Mouse (Mus musculus) myocyte (in vitro differentiated cells): ENCODE results near the gene St6galnac6. TPM values are rescaled to one million over a fixed set of nuclear protein-coding genes. Genes with fewer than 3 reads are reported as not detected.

Source experiments
- H3K27me3 ChIP-seq: one replicate; pipeline ENCODE4 v1.6.1; 2011; ENCODE audit not compliant: control insufficient read depth, insufficient read depth, insufficient read length
- H3K36me3 ChIP-seq: one replicate; pipeline ENCODE4 v1.6.1; 2011; ENCODE audit not compliant: control insufficient read depth, insufficient read depth
- H3K4me2 ChIP-seq: one replicate; pipeline ENCODE4 v1.6.1; 2011; ENCODE audit warnings: low read depth, control low read depth
- H3K4me3 ChIP-seq: one replicate; pipeline ENCODE4 v1.5.1; 2011; ENCODE audit warnings: mild to moderate bottlenecking, control low read depth, moderate library complexity
- H3K79me2 ChIP-seq: one replicate; pipeline ENCODE4 v1.6.1; 2011; ENCODE audit not compliant: control insufficient read depth, insufficient read depth
- H3ac ChIP-seq: one replicate; pipeline ENCODE4 v1.6.1; 2011; ENCODE audit not compliant: control insufficient read depth, insufficient read length
- CEBPB ChIP-seq: IDR thresholded peaks from 2 replicates; pipeline ENCODE4 v1.6.1; 2011; ENCODE audit warnings: mild to moderate bottlenecking, moderate library complexity; ENCODE audit not compliant: poor library complexity, insufficient read depth, severe bottlenecking
- E2F4 ChIP-seq: IDR thresholded peaks from one replicate; pipeline ENCODE4 v1.6.1; 2011; ENCODE audit warnings: mild to moderate bottlenecking, control low read depth, moderate library complexity; ENCODE audit not compliant: insufficient read depth
- MAX ChIP-seq: IDR thresholded peaks from one replicate; pipeline ENCODE4 v1.6.1; 2011; ENCODE audit warnings: low read depth, mild to moderate bottlenecking, control low read depth
- MYOD1 ChIP-seq, 3 experiments: IDR thresholded peaks; one replicate each; pipeline ENCODE4 v1.6.1; 2011; ENCODE audit warnings: control low read depth in 2 of 3, low read depth in 2 of 3, mild to moderate bottlenecking in 2 of 3, moderate library complexity in 1 of 3; ENCODE audit not compliant: insufficient read length in 2 of 3, control insufficient read depth in 1 of 3
- MYOG ChIP-seq, 3 experiments: IDR thresholded peaks; one replicate each; pipeline ENCODE4 v1.6.1; 2011; ENCODE audit warnings: control low read depth in 2 of 3, low read depth in 2 of 3, mild to moderate bottlenecking in 2 of 3; ENCODE audit not compliant: insufficient read length in 2 of 3, control insufficient read depth in 1 of 3, insufficient read depth in 1 of 3
- POLR2A ChIP-seq: IDR thresholded peaks from one replicate; pipeline ENCODE4 v1.6.1; 2011; ENCODE audit warnings: low read depth, mild to moderate bottlenecking, control low read depth, moderate library complexity; ENCODE audit not compliant: insufficient read length
- POLR2AphosphoS2 ChIP-seq: IDR thresholded peaks from one replicate; pipeline ENCODE4 v1.6.1; 2011; ENCODE audit warnings: low read depth, control low read depth; ENCODE audit not compliant: insufficient read length
- REST ChIP-seq: IDR thresholded peaks from one replicate; pipeline ENCODE4 v1.6.1; 2011; ENCODE audit warnings: mild to moderate bottlenecking, control low read depth, moderate library complexity; ENCODE audit not compliant: insufficient read depth, insufficient read length
- SRF ChIP-seq: IDR thresholded peaks from one replicate; pipeline ENCODE4 v1.6.1; 2011; ENCODE audit warnings: low read depth; ENCODE audit not compliant: control insufficient read depth, insufficient read length
- TCF12 ChIP-seq: IDR thresholded peaks from one replicate; pipeline ENCODE4 v1.6.1; 2011; ENCODE audit warnings: mild to moderate bottlenecking, control low read depth; ENCODE audit not compliant: poor library complexity, insufficient read depth, severe bottlenecking
- TCF3 ChIP-seq: IDR thresholded peaks from one replicate; pipeline ENCODE4 v1.6.1; 2011; ENCODE audit warnings: low read depth, control low read depth; ENCODE audit not compliant: insufficient read length
- USF1 ChIP-seq: IDR thresholded peaks from one replicate; pipeline ENCODE4 v1.6.1; 2011; ENCODE audit warnings: low read depth, mild to moderate bottlenecking, control low read depth, moderate library complexity
- polyA plus RNA-seq: library from polyadenylated mRNA; unstranded; fragments of >200 nt; fragmentation: generic; extraction: Trizol; gene quantifications from one replicate; pipeline ENCODE4 v1.2.1, GENCODE M21; 2012; ENCODE audit warnings: missing spikeins

Gene St6galnac6
- polyA plus RNA-seq, 1 experiment = 48.7 TPM

GRCm38 (mm10) chr2:32630036-32630435, 30.5 kb downstream of the St6galnac6 start:
- Histone ChIP-seq H3K4me3 (peak overlapping the region; percentile 28), H3ac (no peak overlapping the region), H3K27me3 (no peaks in the 10 kb centered on the region), H3K79me2 (peaks cover 9% of the 10 kb centered on the region), H3K36me3 (no peaks in the 10 kb centered on the region), H3K4me2 (peak overlapping the region; percentile 88)
- no peak for TF ChIP-seq TCF3
- TF ChIP-seq MAX = no peak
- no peak for TF ChIP-seq POLR2A
- TF ChIP-seq REST = no peak
- TF ChIP-seq SRF = no peak
- no peak for TF ChIP-seq MYOD1 (IDR thresholded peaks at IDR 0.05; ENCODE audit: control insufficient read depth in 1 of 3, insufficient read length in 2 of 3, low read depth in 2 of 3)
- no peak for TF ChIP-seq CEBPB
- TF ChIP-seq POLR2AphosphoS2 = no peak
- no peak for TF ChIP-seq TCF12
- TF ChIP-seq MYOG (IDR thresholded peaks at IDR 0.05; ENCODE audit: control insufficient read depth in 1 of 3, insufficient read depth in 1 of 3, insufficient read length in 2 of 3, low read depth in 2 of 3) = no peak
- no peak for TF ChIP-seq E2F4
- TF ChIP-seq USF1 = no peak

GRCm38 (mm10) chr2:32631046-32631445, 31.5 kb downstream of the St6galnac6 start:
- H3ac ChIP-seq = no peak overlapping the region
- H3K36me3 ChIP-seq = no peaks in the 10 kb centered on the region
- H3K79me2 ChIP-seq = peaks cover 9% of the 10 kb centered on the region
- no peaks in the 10 kb centered on the region for H3K27me3 ChIP-seq
- TF ChIP-seq MAX (no peak), MYOG (IDR thresholded peaks at IDR 0.05; ENCODE audit: control insufficient read depth in 1 of 3, insufficient read depth in 1 of 3, insufficient read length in 2 of 3, low read depth in 2 of 3) (peak in 1 of 3 experiments; percentile 11)
- H3K4me2 ChIP-seq = peak overlapping the region; percentile 88
- H3K4me3 ChIP-seq = peak overlapping the region; percentile 28

GRCm38 (mm10) chr2:32631737-32632394, 32.4 kb downstream of the St6galnac6 start:
- Histone ChIP-seq H3K79me2 (peaks cover 9% of the 10 kb centered on the region), H3ac (no peak overlapping the region), H3K4me2 (peak overlapping the region; percentile 43), H3K27me3 (no peaks in the 10 kb centered on the region), H3K4me3 (peak overlapping the region; percentile 28), H3K36me3 (no peaks in the 10 kb centered on the region)
- TF ChIP-seq TCF12 = no peak
- no peak for TF ChIP-seq REST
- no peak for TF ChIP-seq SRF
- no peak for TF ChIP-seq TCF3
- no peak for TF ChIP-seq MAX
- no peak for TF ChIP-seq USF1
- TF ChIP-seq E2F4 = no peak
- peak in 2 of 3 experiments; percentile 46 to 65 for TF ChIP-seq MYOD1 (IDR thresholded peaks at IDR 0.05; ENCODE audit: control insufficient read depth in 1 of 3, insufficient read length in 2 of 3, low read depth in 2 of 3)
- TF ChIP-seq CEBPB = no peak
- no peak for TF ChIP-seq POLR2AphosphoS2
- peak in 1 of 3 experiments; percentile 30 for TF ChIP-seq MYOG (IDR thresholded peaks at IDR 0.05; ENCODE audit: control insufficient read depth in 1 of 3, insufficient read depth in 1 of 3, insufficient read length in 2 of 3, low read depth in 2 of 3)
- TF ChIP-seq POLR2A = peak; percentile 16

- Histone ChIP-seq H3K4me3 (no peak overlapping the region), H3K4me2 (peak overlapping the region; percentile 28), H3K36me3 (no peaks in the 10 kb centered on the region), H3K27me3 (no peaks in the 10 kb centered on the region), H3K79me2 (peaks cover 9% of the 10 kb centered on the region), H3ac (no peak overlapping the region)
- TF ChIP-seq TCF12 = no peak
- TF ChIP-seq SRF = no peak
- TF ChIP-seq E2F4 = no peak
- no peak for TF ChIP-seq CEBPB
- no peak for TF ChIP-seq POLR2A
- no peak for TF ChIP-seq USF1
- TF ChIP-seq MAX = no peak
- peak in 2 of 3 experiments; percentile 26 to 48 for TF ChIP-seq MYOD1 (IDR thresholded peaks at IDR 0.05; ENCODE audit: control insufficient read depth in 1 of 3, insufficient read length in 2 of 3, low read depth in 2 of 3)
- TF ChIP-seq MYOG (IDR thresholded peaks at IDR 0.05; ENCODE audit: control insufficient read depth in 1 of 3, insufficient read depth in 1 of 3, insufficient read length in 2 of 3, low read depth in 2 of 3) = peak in 2 of 3 experiments; percentile 11 to 56
Observed at GRCm38 (mm10) chr2:32633660-32634059, 34.2 kb downstream of the St6galnac6 start.

- H3ac ChIP-seq = no peak overlapping the region
- H3K27me3 ChIP-seq = no peaks in the 10 kb centered on the region
- H3K36me3 ChIP-seq = no peaks in the 10 kb centered on the region
- H3K79me2 ChIP-seq = peaks cover 7% of the 10 kb centered on the region
- TF ChIP-seq USF1 = no peak
- no peak for TF ChIP-seq MYOD1 (IDR thresholded peaks at IDR 0.05; ENCODE audit: control insufficient read depth in 1 of 3, insufficient read length in 2 of 3, low read depth in 2 of 3)
- TF ChIP-seq CEBPB = no peak
- TF ChIP-seq MYOG (IDR thresholded peaks at IDR 0.05; ENCODE audit: control insufficient read depth in 1 of 3, insufficient read depth in 1 of 3, insufficient read length in 2 of 3, low read depth in 2 of 3) = no peak
- H3K4me3 ChIP-seq = no peak overlapping the region
- H3K4me2 ChIP-seq = peak overlapping the region; percentile 28
Observed at GRCm38 (mm10) chr2:32634277-32635105, 35.0 kb downstream of the St6galnac6 start.
